ENCODE assay signal across 10 mouse cellular contexts in genomic region chr7:99572931-99573330, GRCm38 (mm10). TPM values are rescaled to one million over a fixed set of nuclear protein-coding genes. Genes with fewer than 3 reads are reported as not detected.
DNase-seq lines count a peak whose midpoint lies in the region; ATAC-seq lines count a peak whose summit lies in the region.
"Had no signal": no experiment of that assay in that cellular context is flagged by ENCODE, and none has a peak within 500 bp of the region (broad histone marks: within the 10 kb centered on the region; RNA-seq: fewer than 3 reads in every experiment).

No protein-coding gene starts in this region.

- DNase-seq in cerebellum, adult 11-12 months: peak; percentile 62
- DNase-seq in left cerebral cortex, postnatal 36 days (ENCODE audit: low spot score in 2 of 2): peak; percentile 36 to 50
- no peak for DNase-seq in left cerebral cortex, postnatal 14 days (ENCODE audit: low spot score in 2 of 2)
- peak; percentile 71 to 75 for DNase-seq in cerebellum, postnatal 25 days
- DNase-seq in telencephalon, adult 2 months (ENCODE audit: low read depth, low spot score): peak; percentile 39
- no peak for DNase-seq in kidney, postnatal 4 days
- DNase-seq in adipocyte (ENCODE audit: low spot score): no peak

- intact Hi-C loops in left cerebral cortex, postnatal 36 days (cut with DNase I): no loop called here
- intact Hi-C loops in left cerebral cortex, postnatal 14 days (cut with DNase I): no loop called here

- no peak for ATAC-seq in cerebellum, adult (ENCODE audit: insufficient number of reproducible peaks, low FRiP score, low TSS enrichment)
- ATAC-seq: activated CD4-positive, CD25-positive, alpha-beta regulatory T cell, adult 4 months; midbrain, embryonic 16.5 days had no signal

RNA-seq across cellular contexts. Expression of gene Arrb1, which starts 37.7 kb away (rescaled TPM):
- total RNA-seq in left cerebral cortex, postnatal 36 days (2021): 100 to 1,000 TPM; 189 to 196 TPM
- total RNA-seq in left cerebral cortex, postnatal 14 days (2021): 100 to 1,000 TPM; 154 to 160 TPM

RNA-seq across cellular contexts. Expression of gene Tpbgl, which starts 54.0 kb away (rescaled TPM):
- 1 to 10 TPM; 3.2 to 4.2 TPM for total RNA-seq in left cerebral cortex, postnatal 36 days (2021)
- total RNA-seq in left cerebral cortex, postnatal 14 days (2021): 1 to 10 TPM; 3.7 to 4.6 TPM

Comparison
In these comparisons a context has a peak if more than half of its experiments do, and no peak if none do; other contexts are left out.
1. DNase-seq: peak in cerebellum, adult 11-12 months (single experiment), left cerebral cortex, postnatal 36 days (2 of 2), cerebellum, postnatal 25 days (2 of 2) and telencephalon, adult 2 months (single experiment); none in left cerebral cortex, postnatal 14 days (0 of 2), kidney, postnatal 4 days (0 of 2) and adipocyte (single experiment).